Mouse (Mus musculus) erythroblast, embryonic 14.5 days (primary cell): Measurements from ENCODE around the gene Dazap1.

Source experiments
- GATA1 ChIP-seq: IDR thresholded peaks from 2 replicates; pipeline ENCODE4 v1.6.1; 2012; ENCODE audit warnings: low read length, inconsistent platforms, mixed read lengths
- TAL1 ChIP-seq: IDR thresholded peaks from 3 replicates; pipeline ENCODE4 v1.6.1; 2012; ENCODE audit warnings: low read length, inconsistent platforms, mixed read lengths

- no peak for TF ChIP-seq GATA1
- TF ChIP-seq TAL1 = no peak
Measured at GRCm38 (mm10) chr10:80288097-80288496, 26.8 kb downstream of the Dazap1 start.
